8 mouse cellular contexts compared by ENCODE assay signal in the genomic region with DNA sequence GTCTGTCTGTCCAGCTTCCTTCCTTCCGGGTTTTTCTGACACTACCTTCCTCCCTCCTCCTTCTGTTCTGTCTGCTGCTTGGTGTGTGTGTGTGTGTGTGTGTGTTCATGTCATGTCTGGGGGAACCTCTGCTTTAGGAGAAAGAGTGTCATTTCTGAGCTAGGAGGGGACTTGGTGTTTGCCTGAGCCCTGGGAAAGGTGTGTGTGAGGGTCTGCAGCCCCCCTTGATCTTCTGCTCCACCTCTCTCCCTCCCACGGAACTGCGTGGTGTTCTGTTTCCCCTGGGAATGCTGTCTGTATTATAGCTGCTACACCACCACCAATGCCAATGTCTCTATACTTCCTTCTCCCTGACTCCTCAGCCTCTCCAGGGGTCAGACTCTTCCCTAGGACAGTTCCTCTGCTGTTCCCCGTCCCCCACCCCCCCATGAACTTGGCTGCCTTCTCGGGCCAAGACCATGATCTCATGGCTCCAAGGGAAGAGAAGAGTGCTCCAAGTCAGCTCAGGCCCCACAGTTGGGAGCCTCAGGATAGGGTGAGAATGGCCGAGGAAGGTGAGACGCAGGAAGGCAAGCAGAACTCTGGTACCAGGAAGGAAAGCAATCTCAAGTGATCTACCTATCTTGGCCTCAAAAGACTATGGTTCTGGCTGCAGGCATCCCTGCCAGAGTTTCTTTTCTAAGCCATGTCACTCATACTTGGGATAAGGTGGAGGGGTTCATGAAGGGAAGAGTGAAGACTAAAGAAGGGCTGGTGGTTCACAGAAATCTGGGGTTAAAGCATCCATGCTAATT. TPM values are rescaled to one million over a fixed set of nuclear protein-coding genes. Genes with fewer than 3 reads are reported as not detected.
DNase-seq lines count a peak whose midpoint lies in the region; ATAC-seq and TF ChIP-seq lines count a peak whose summit lies in the region.

No protein-coding gene starts in this region.

- DNase-seq in heart, adult 11 months: peak; percentile 95
- no peak for DNase-seq in heart, postnatal 25 days (ENCODE audit: low spot score)
- DNase-seq in adipocyte (ENCODE audit: low spot score): peak; percentile 51
- no peak for DNase-seq in forebrain, postnatal 0 days
- no peak for DNase-seq in limb, embryonic 10.5 days (ENCODE audit: low spot score)
- no peak for DNase-seq in right cerebral cortex, adult 2 months (ENCODE audit: low spot score in 2 of 2)

- H3K36me3 ChIP-seq in forebrain, postnatal 0 days (ENCODE audit: insufficient read depth): no peaks in the 10 kb centered on the region
- 0 out of 2 replicates have a peak, but pooled peaks cover 3% of the 10 kb centered on the region for H3K36me3 ChIP-seq in limb, embryonic 10.5 days
- no peaks in the 10 kb centered on the region for H3K36me3 ChIP-seq in neural tube, embryonic 15.5 days

- peaks cover 49% of the 10 kb centered on the region for H3K4me1 ChIP-seq in forebrain, postnatal 0 days (ENCODE audit: insufficient read depth)
- H3K4me1 ChIP-seq in limb, embryonic 10.5 days: peaks cover 87% of the 10 kb centered on the region
- H3K4me1 ChIP-seq in neural tube, embryonic 15.5 days: peaks cover 80% of the 10 kb centered on the region

- no peaks in the 10 kb centered on the region for H3K27me3 ChIP-seq in forebrain, postnatal 0 days (ENCODE audit: insufficient read depth, low read length)
- no peaks in the 10 kb centered on the region for H3K27me3 ChIP-seq in limb, embryonic 10.5 days (ENCODE audit: low read depth, poor library complexity, severe bottlenecking)
- H3K27me3 ChIP-seq in neural tube, embryonic 15.5 days (replicated peaks): no peaks in the 10 kb centered on the region

- peak overlapping the region; percentile 93 for H3K4me2 ChIP-seq in forebrain, postnatal 0 days (ENCODE audit: low read depth)
- peak overlapping the region; percentile 98 for H3K4me2 ChIP-seq in neural tube, embryonic 15.5 days

- no peaks in the 10 kb centered on the region for H3K9me3 ChIP-seq in forebrain, postnatal 0 days (ENCODE audit: low read length)
- no peaks in the 10 kb centered on the region for H3K9me3 ChIP-seq in limb, embryonic 10.5 days (replicated peaks)
- no peaks in the 10 kb centered on the region for H3K9me3 ChIP-seq in neural tube, embryonic 15.5 days (replicated peaks)

- no peak for TF ChIP-seq CTCF in forebrain, postnatal 0 days (IDR thresholded peaks at IDR 0.05; ENCODE audit: low read depth)

- WGBS in forebrain, postnatal 0 days: 23% methylated on average over 7 of the region's 7 CpGs
- 29% methylated on average over 7 of the region's 7 CpGs for WGBS in limb, embryonic 10.5 days
- WGBS in neural tube, embryonic 15.5 days: 35% methylated on average over 7 of the region's 7 CpGs

- H3K27ac ChIP-seq in forebrain, postnatal 0 days (ENCODE audit: low read depth, low read length): no peak overlapping the region
- peak overlapping the region; percentile 96 for H3K27ac ChIP-seq in limb, embryonic 10.5 days
- peak overlapping the region; percentile 23 for H3K27ac ChIP-seq in neural tube, embryonic 15.5 days (replicated peaks)

- ATAC-seq in forebrain, postnatal 0 days: no peak
- ATAC-seq in neural tube, embryonic 15.5 days (ENCODE audit: low FRiP score): no peak
- no peak for ATAC-seq in frontal cortex, adult (ENCODE audit: low TSS enrichment)

- H3K9ac ChIP-seq in forebrain, postnatal 0 days: peak overlapping the region; percentile 97
- H3K9ac ChIP-seq in neural tube, embryonic 15.5 days (replicated peaks): peak overlapping the region; percentile 83

- H3K4me3 ChIP-seq in forebrain, postnatal 0 days (ENCODE audit: low read depth, low read length): peak overlapping the region; percentile 95
- H3K4me3 ChIP-seq in limb, embryonic 10.5 days: peak overlapping the region; percentile 94
- peak overlapping the region; percentile 72 for H3K4me3 ChIP-seq in neural tube, embryonic 15.5 days (replicated peaks)

- intact Hi-C loops in heart, postnatal 25 days (cut with DNase I): no loop called here

RNA-seq across cellular contexts. Expression of a gene that starts 1.9 kb away (rescaled TPM):
- total RNA-seq in heart, postnatal 25 days (2021): 10 to 100 TPM; 44.9 to 57.6 TPM
- 29.2 and 38.7 TPM in 2 replicates for total RNA-seq in forebrain, postnatal 0 days (2014; rRNA removed)
- 9.3 and 13.0 TPM in 2 replicates for polyA plus RNA-seq in forebrain, postnatal 0 days (2015; fragmentation: Nextera tagmentation; extraction: Ambion mirVana)
- 9.0 and 12.1 TPM in 2 replicates for polyA plus RNA-seq in limb, embryonic 10.5 days (2016; fragmentation: Nextera tagmentation; extraction: Ambion mirVana)
- 9.7 and 11.5 TPM in 2 replicates for polyA plus RNA-seq in neural tube, embryonic 15.5 days (2015; fragmentation: Nextera tagmentation; extraction: Ambion mirVana)

RNA-seq across cellular contexts. Expression of a gene that starts 29.7 kb away (rescaled TPM):
- not detected for total RNA-seq in heart, postnatal 25 days (2021)
- total RNA-seq in forebrain, postnatal 0 days (2014; rRNA removed): not detected in 2 replicates
- not detected in 2 replicates for polyA plus RNA-seq in forebrain, postnatal 0 days (2015; fragmentation: Nextera tagmentation; extraction: Ambion mirVana)
- 0.36 TPM in 1 of 2 replicates, not detected in the other for polyA plus RNA-seq in limb, embryonic 10.5 days (2016; fragmentation: Nextera tagmentation; extraction: Ambion mirVana)
- 0.73 TPM in 1 of 2 replicates, not detected in the other for polyA plus RNA-seq in neural tube, embryonic 15.5 days (2015; fragmentation: Nextera tagmentation; extraction: Ambion mirVana)

RNA-seq across cellular contexts. Expression of a gene that starts 43.6 kb away (rescaled TPM):
- total RNA-seq in heart, postnatal 25 days (2021): not detected
- not detected in 2 replicates for total RNA-seq in forebrain, postnatal 0 days (2014; rRNA removed)
- polyA plus RNA-seq in forebrain, postnatal 0 days (2015; fragmentation: Nextera tagmentation; extraction: Ambion mirVana): not detected in 2 replicates
- polyA plus RNA-seq in limb, embryonic 10.5 days (2016; fragmentation: Nextera tagmentation; extraction: Ambion mirVana): not detected in 2 replicates
- 0.09 TPM in 1 of 2 replicates, not detected in the other for polyA plus RNA-seq in neural tube, embryonic 15.5 days (2015; fragmentation: Nextera tagmentation; extraction: Ambion mirVana)

Comparison
In these comparisons a context has a peak if more than half of its experiments do, and no peak if none do; other contexts are left out.
1. DNase-seq: peak in heart, adult 11 months (single experiment) and adipocyte (single experiment); none in heart, postnatal 25 days (single experiment), forebrain, postnatal 0 days (single experiment), limb, embryonic 10.5 days (single experiment) and right cerebral cortex, adult 2 months (0 of 2).
2. Peak in every context shown above with its lines, with median percentiles within 50 percentile points of each other: H3K4me3 ChIP-seq.